Mouse (Mus musculus): ENCODE data around the gene Duxbl1.
"Not testable (repeated sequence)": the region's sequence is repeated elsewhere in the genome, so short reads cannot be mapped to it uniquely, and the experiment has no call there.

Gene Duxbl1

GRCm38 (mm10) chr14:25978371-25979241, at the start of gene Duxbl1:
Duxbl1 (plus strand) TSS chr14:25978577.
- DNase-seq (ENCODE audit: low spot score), result not testable (repeated sequence)

GRCm38 (mm10) chr14:25936867-25937630, 41.3 kb upstream of the Duxbl1 start:
- not testable (repeated sequence) for DNase-seq (ENCODE audit: low spot score)

GRCm38 (mm10) chr14:25938004-25938403, 40.4 kb upstream of the Duxbl1 start, which contains the start of gene Cphx1:
Cphx1 (plus strand) TSS chr14:25938304.
- not testable (repeated sequence) for DNase-seq (ENCODE audit: low spot score)

DNA sequence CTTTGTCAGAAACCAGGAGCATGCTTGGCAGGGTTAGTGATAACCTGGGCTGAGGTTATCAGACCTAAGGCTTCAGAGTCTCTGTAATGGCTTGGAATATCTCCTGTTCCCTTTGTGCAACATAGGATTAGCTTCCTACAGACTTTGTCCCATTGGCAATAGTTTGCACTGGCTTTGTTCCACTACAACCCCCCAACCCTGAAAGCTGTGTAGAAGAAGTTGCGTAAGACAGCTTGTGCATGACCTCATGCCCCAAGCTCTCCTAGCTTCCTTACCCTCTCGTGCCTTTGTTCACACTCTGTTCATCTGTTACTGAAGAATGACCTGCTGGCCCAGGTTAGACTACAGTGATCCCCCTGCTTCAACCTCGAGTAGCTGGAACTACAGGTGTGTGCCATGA, 20.5 kb upstream of the Duxbl1 start:
- DNase-seq (ENCODE audit: low spot score), result not testable (repeated sequence)

GRCm38 (mm10) chr14:25979242-25979941, 1.0 kb downstream of the Duxbl1 start:
- DNase-seq (ENCODE audit: low spot score), result not testable (repeated sequence)

DNA sequence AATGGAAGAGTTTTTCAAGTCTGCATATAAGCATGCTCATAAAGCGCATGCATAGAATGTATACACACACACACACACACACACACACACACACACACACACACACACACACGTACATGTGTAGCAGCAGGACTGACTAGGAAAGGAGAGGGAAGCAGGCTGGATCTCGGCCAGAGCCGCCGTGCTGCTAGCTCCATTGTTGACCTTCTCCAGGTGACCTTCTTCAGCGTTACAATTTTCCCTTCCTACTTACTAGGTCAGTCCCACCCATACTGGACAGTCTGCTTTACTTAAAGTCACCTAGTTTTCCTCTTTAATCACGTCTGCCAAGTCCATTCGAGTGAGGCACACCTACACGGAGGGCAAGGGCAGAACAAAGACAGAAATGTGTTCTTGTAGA, 3.5 kb downstream of the Duxbl1 start:
- not testable (repeated sequence) for DNase-seq (ENCODE audit: low spot score)

- not testable (repeated sequence) for DNase-seq (ENCODE audit: low spot score)
Observed at GRCm38 (mm10) chr14:26007462-26007861, 29.1 kb downstream of the Duxbl1 start.

GRCm38 (mm10) chr14:26016414-26016813, 38.0 kb downstream of the Duxbl1 start:
- not testable (repeated sequence) for DNase-seq (ENCODE audit: low spot score)

DNA sequence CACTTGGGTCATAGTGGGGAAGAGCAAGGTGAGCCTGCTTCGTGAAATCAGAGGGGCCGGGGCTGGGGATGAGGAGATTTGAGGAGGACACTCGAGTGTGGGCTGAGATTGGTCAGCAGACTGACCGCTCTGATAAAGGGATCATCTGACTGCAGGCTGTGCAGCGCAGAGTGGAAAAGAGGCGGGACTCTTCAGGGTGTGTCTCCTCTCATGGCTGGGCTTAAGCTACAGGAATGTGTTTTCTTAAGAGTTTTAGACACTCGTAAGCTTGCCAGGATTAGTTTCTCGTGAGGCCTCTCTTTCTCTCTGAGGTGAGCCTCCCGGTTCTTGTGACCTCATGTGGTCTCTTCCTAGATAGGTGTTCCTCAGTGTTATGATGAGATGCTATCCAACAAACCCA, 43.2 kb downstream of the Duxbl1 start:
- not testable (repeated sequence) for DNase-seq (ENCODE audit: low spot score)

- DNase-seq (ENCODE audit: low spot score), result not testable (repeated sequence)
Observed at GRCm38 (mm10) chr14:26022831-26023230, 44.5 kb downstream of the Duxbl1 start.

DNA sequence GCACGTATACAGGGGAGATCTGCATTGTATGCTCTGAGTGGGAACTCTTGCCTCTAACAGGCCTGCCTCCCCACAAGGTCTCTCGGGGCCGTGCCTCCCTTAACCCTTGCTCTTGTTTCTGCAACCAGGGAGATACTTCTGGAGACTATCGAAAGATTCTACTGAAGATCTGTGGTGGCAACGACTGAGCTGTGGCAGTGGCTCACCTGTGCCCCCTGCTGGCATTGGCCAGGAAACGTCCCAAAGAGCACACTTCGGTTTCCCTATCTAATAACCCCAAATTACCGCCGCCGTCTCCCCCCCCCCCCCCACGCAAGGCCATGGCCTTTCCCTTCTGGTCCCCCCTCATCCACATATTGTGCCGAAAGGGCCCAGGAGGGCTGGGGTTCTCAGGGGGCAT, 47.3 kb downstream of the Duxbl1 start:
- not testable (repeated sequence) for DNase-seq (ENCODE audit: low spot score)

DNA sequence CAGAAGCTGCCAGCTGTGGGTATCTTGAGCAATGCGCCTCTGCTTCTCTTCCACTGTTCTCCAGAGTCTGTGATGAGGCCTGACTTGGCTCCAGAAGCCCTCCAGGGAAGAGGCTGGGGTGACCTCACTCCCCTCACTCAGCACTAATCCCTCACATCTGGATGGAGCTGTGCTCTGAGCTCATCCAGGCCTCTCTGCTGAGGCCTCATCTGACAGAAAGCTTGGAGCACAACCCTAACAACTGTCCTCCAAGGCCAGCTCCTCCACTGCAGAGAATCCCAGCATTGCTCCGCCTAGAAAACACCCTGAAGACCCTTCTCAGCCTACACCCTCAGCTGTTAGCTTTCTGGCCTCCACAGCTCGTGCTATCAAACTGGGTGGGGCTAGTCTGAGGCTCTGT, 56.0 kb downstream of the Duxbl1 start:
- not testable (repeated sequence) for DNase-seq (ENCODE audit: low spot score)

- DNase-seq (ENCODE audit: low spot score), result not testable (repeated sequence)
Observed at GRCm38 (mm10) chr14:26035439-26035838, 57.1 kb downstream of the Duxbl1 start.

Measured in c-Kit-positive CD71-positive TER-119-positive erythroid progenitor cells, embryonic 14.5 days (primary cell).